Mouse (Mus musculus) hindbrain, embryonic 16.5 days (tissue): ENCODE results near the gene Pex6. TPM values are rescaled to one million over a fixed set of nuclear protein-coding genes. Genes with fewer than 3 reads are reported as not detected.
A peak's percentile ranks its signal among the peaks of the same experiment; 100 is the strongest.
"Not testable (repeated sequence)": the region's sequence is repeated elsewhere in the genome, so short reads cannot be mapped to it uniquely, and the experiment has no call there.

Source experiments
- ATAC-seq: fragments of 200-750 bp; cut with Nextera tagmentation; 2 replicates; pipeline ENCODE4 v1.8.0; 2017; ENCODE audit warnings: moderate TSS enrichment, moderate library complexity
- H3K27ac ChIP-seq: fragments of 300-500 bp; sonication (generic); 2 replicates; pipeline ENCODE4 v1.5.1; 2014; ENCODE audit warnings: low read depth, mild to moderate bottlenecking, control low read depth, low read length, moderate library complexity
- H3K27me3 ChIP-seq: fragments of 300-500 bp; sonication (generic); replicated peaks from 2 replicates; pipeline ENCODE4 v1.6.1; 2014; ENCODE audit warnings: low read length; ENCODE audit not compliant: control insufficient read depth, insufficient read depth
- H3K36me3 ChIP-seq: fragments of 300-500 bp; sonication (generic); 2 replicates; pipeline ENCODE4 v1.6.1; 2014; ENCODE audit warnings: mild to moderate bottlenecking, low read length, moderate library complexity, mixed read lengths; ENCODE audit not compliant: control insufficient read depth, insufficient read depth
- H3K4me1 ChIP-seq: fragments of 300-500 bp; sonication (generic); 2 replicates; pipeline ENCODE4 v1.6.1; 2014; ENCODE audit warnings: low read depth, low read length; ENCODE audit not compliant: control insufficient read depth, insufficient read depth
- H3K4me2 ChIP-seq: fragments of 300-500 bp; sonication (generic); 2 replicates; pipeline ENCODE4 v1.6.1; 2014; ENCODE audit warnings: mild to moderate bottlenecking, low read length, control low read depth, moderate library complexity
- H3K4me3 ChIP-seq: fragments of 300-500 bp; sonication (generic); 2 replicates; pipeline ENCODE4 v1.5.1; 2014; ENCODE audit warnings: mild to moderate bottlenecking, low read length, control low read depth, moderate library complexity
- H3K9ac ChIP-seq: fragments of 300-500 bp; sonication (generic); 2 replicates; pipeline ENCODE4 v1.6.1; 2014; ENCODE audit warnings: low read depth, mild to moderate bottlenecking, control low read depth, low read length, moderate library complexity
- H3K9me3 ChIP-seq: fragments of 300-500 bp; sonication (generic); 2 replicates; pipeline ENCODE4 v1.6.1; 2014; ENCODE audit warnings: mild to moderate bottlenecking, low read length, moderate library complexity; ENCODE audit not compliant: control insufficient read depth
- WGBS: fragments of 180-500 bp; shearing (Covaris S2); extraction: QIAGEN DNeasy Blood & Tissue Kit; methylation state at CpG from one replicate; pipeline ENCODE4 v1.1.7; 2014; 5-methylcytosine and 5-hydroxymethylcytosine counted together
- polyA plus RNA-seq: library from polyadenylated mRNA; unstranded; fragments of >200 nt; fragmentation: Nextera tagmentation; extraction: Ambion mirVana; gene quantifications from 2 replicates; pipeline ENCODE4 v1.2.1, GENCODE M21; 2015

Pex6 gene
- polyA plus RNA-seq, 1 experiment from 2014 or later = 23.0 TPM

DNA sequence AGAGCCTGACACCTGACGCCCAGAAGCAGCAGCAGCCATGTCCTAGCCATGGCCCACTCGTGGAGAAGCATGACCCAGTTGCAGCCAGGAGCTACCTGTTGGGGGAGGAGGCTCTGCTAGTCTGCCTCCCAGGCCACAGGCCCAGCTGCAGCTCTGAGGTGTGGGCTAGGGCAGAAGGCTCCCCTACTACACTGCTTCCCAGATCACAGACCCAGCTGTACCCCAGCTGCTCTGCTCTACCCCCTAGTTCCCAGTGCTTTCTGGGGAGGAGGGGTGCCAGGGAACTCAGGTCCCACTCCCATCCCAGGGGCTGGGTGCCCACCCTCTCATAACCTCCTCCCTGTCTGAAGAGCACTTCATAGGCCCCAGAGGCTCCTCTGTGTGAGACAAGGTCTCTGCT lies 52.3 kb downstream of the Pex6 start, which contains the start of gene Ptcra:
Gene Ptcra (minus strand): TSS at position 169 of the 400 bp plus-strand sequence.
- H3K4me2 ChIP-seq = no peak within 1 kb of the TSS
- no peaks in the 10 kb centered on the region for H3K27me3 ChIP-seq
- ATAC-seq = no peak
- no peaks in the 10 kb centered on the region for H3K4me1 ChIP-seq
- H3K9ac ChIP-seq = no peak within 1 kb of the TSS
- WGBS = 63% methylated on average over 2 of the region's 2 CpGs
- no peak within 1 kb of the TSS for H3K4me3 ChIP-seq
- no peaks in the 10 kb centered on the region for H3K9me3 ChIP-seq
- H3K27ac ChIP-seq = no peak within 1 kb of the TSS
- H3K36me3 ChIP-seq = no peaks in the 10 kb centered on the region

DNA sequence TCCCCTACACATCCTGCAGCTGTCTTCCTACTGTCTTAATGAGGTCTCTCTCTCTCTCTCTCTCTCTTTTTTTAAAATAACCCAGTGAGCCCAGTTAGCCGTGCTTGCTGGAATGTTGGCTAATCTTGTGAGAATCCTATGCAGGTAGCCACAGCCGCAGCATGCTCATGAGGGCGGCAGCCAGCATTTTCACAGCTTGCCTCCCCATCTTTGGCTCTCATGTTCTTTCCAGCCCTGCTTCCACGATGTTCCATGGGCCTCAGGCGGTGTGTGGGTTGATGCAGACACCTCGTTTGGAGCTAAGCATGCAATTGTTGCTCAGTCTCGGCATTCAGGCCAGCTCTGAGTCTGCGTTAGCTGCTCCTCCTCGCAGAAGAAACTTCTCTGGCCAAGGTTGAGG lies 53.7 kb downstream of the Pex6 start:
- H3K4me1 ChIP-seq, ATAC-seq, H3K4me3 ChIP-seq, H3K27me3 ChIP-seq, H3K9ac ChIP-seq, H3K27ac ChIP-seq, H3K9me3 ChIP-seq, H3K4me2 ChIP-seq, H3K36me3 ChIP-seq: not testable (repeated sequence)
- 69% methylated on average over 8 of the region's 9 CpGs for WGBS

DNA sequence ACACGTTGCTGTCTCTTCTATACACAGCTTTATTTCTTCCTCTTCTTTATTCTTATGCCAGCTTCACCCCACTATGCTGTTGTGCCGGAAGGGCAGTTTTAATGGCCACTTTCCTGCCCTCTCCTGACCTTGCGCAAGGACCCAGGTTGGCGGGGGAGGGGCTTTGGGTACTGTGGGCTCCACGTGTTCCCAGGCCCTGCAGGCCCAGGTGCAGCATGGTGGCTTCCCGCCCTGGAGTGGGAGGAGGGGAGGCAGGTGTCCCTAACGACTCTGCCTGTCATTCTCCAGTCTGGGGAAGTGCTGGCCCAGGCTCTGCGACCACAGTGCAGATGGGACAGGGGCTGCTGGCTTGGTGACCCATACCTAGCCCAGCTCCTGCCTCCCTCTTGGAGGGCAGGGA lies 56.6 kb downstream of the Pex6 start:
- H3K4me3 ChIP-seq = no peak overlapping the region
- no peak overlapping the region for H3K9ac ChIP-seq
- no peak for ATAC-seq
- no peaks in the 10 kb centered on the region for H3K27me3 ChIP-seq
- no peak overlapping the region for H3K27ac ChIP-seq
- peaks cover 6% of the 10 kb centered on the region for H3K4me1 ChIP-seq
- no peak overlapping the region for H3K4me2 ChIP-seq
- no peaks in the 10 kb centered on the region for H3K36me3 ChIP-seq
- no peaks in the 10 kb centered on the region for H3K9me3 ChIP-seq
- WGBS = 59% methylated on average over 8 of the region's 8 CpGs

DNA sequence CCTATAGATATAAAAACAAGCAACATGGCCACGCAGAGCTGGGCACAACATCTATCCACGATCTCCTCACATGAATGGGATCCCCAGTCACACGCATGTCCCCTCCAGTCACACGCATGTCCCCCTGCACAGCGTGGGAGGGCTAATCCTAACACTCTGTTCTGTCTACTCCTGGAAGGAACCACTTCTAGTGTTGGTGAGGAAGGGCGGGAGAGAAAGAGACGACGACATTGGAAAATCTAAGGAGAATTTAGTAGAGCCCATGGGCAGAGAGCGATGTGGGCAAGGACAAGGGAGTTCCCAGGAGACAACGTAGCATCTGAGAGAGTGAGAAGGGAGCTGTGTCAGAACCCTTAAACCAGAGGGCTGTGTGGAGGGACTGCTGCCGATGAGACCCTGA lies 59.3 kb downstream of the Pex6 start:
- no peak overlapping the region for H3K9ac ChIP-seq
- H3K4me1 ChIP-seq = peaks cover 16% of the 10 kb centered on the region
- no peaks in the 10 kb centered on the region for H3K27me3 ChIP-seq
- 93% methylated on average over 11 of the region's 11 CpGs for WGBS
- no peak overlapping the region for H3K4me3 ChIP-seq
- no peaks in the 10 kb centered on the region for H3K9me3 ChIP-seq
- H3K36me3 ChIP-seq = peaks cover 6% of the 10 kb centered on the region
- ATAC-seq = no peak
- no peak overlapping the region for H3K27ac ChIP-seq
- H3K4me2 ChIP-seq = no peak overlapping the region

DNA sequence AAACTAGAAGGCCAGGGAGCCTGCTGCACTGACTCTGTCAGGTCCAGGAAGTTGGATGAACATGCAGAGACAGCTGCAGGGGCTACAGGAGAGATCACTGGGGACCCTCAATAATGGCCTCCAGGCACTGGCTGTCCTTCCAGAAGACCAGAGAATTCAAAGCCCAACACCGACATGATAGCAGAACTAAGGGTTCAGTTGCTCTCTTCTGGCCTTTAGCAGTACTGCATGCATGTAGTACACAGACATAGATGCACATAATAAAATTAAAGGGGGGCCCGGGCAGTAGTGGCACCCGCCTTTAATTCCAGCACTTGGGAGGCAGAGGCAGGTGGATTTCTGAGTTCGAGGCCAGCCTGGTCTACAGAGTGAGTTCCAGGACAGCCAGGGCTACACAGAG lies 59.8 kb downstream of the Pex6 start:
- 81% methylated on average over 4 of the region's 4 CpGs for WGBS
- Histone ChIP-seq H3K27ac (no peak overlapping the region), H3K27me3 (no peaks in the 10 kb centered on the region), H3K36me3 (peaks cover 10% of the 10 kb centered on the region), H3K4me2 (no peak overlapping the region), H3K4me3 (no peak overlapping the region), H3K9me3 (no peaks in the 10 kb centered on the region), H3K9ac (no peak overlapping the region), H3K4me1 (peaks cover 16% of the 10 kb centered on the region)
- no peak for ATAC-seq

- ATAC-seq = no peak
- H3K27ac ChIP-seq = peak overlapping the region; percentile 84
- no peaks in the 10 kb centered on the region for H3K9me3 ChIP-seq
- peaks cover 16% of the 10 kb centered on the region for H3K36me3 ChIP-seq
- 64% methylated on average over 17 of the region's 17 CpGs for WGBS
- H3K4me2 ChIP-seq = peak overlapping the region; percentile 89
- H3K27me3 ChIP-seq = no peaks in the 10 kb centered on the region
- peak overlapping the region; percentile 88 for H3K9ac ChIP-seq
- H3K4me3 ChIP-seq = peak overlapping the region; percentile 93
- H3K4me1 ChIP-seq = peaks cover 16% of the 10 kb centered on the region
Measured at GRCm38 (mm10) chr17:46771616-46772015, 60.4 kb downstream of the Pex6 start.

DNA sequence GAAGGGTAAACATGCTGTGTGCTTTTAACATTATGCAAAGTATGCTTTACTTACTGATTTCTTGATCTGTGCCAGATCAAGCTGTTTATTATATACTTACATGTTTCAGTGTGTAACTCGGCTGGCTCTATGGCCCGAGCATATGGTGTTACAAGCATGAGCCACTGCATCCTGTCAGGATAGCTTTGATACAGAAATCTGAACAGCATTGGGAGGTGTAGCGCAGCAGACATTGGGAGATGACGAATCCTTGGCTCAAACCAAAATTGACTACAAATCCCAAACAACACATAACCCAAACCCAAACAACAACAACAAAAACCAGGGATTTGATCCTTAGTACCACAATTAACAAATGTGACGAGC lies 60.8 kb downstream of the Pex6 start:
- WGBS = 6% methylated on average over 5 of the region's 5 CpGs
- no peaks in the 10 kb centered on the region for H3K27me3 ChIP-seq
- peak; percentile 53 for ATAC-seq

GRCm38 (mm10) chr17:46772404-46773277 lies 61.4 kb downstream of the Pex6 start, which contains the start of gene 2310039H08Rik:
Gene 2310039H08Rik (plus strand): TSS chr17:46772635.
- peak within 1 kb of the TSS; percentile 89 for H3K4me2 ChIP-seq
- peak within 1 kb of the TSS; percentile 84 for H3K27ac ChIP-seq
- ATAC-seq = peak; percentile 95
- H3K4me1 ChIP-seq = peaks cover 16% of the 10 kb centered on the region
- no peaks in the 10 kb centered on the region for H3K9me3 ChIP-seq
- peak within 1 kb of the TSS; percentile 93 for H3K4me3 ChIP-seq
- under 1% methylated on average over 50 of the region's 50 CpGs for WGBS
- H3K9ac ChIP-seq = peak within 1 kb of the TSS; percentile 88
- H3K27me3 ChIP-seq = no peaks in the 10 kb centered on the region
- H3K36me3 ChIP-seq = peaks cover 24% of the 10 kb centered on the region

More for the DNA sequence above, 60.8 kb downstream of the Pex6 start:
- peak overlapping the region; percentile 88 for H3K9ac ChIP-seq
- H3K4me3 ChIP-seq = peak overlapping the region; percentile 93
- H3K4me2 ChIP-seq = peak overlapping the region; percentile 89
- peaks cover 16% of the 10 kb centered on the region for H3K4me1 ChIP-seq
- peak overlapping the region; percentile 84 for H3K27ac ChIP-seq
- H3K36me3 ChIP-seq = peaks cover 18% of the 10 kb centered on the region
- H3K9me3 ChIP-seq = no peaks in the 10 kb centered on the region

DNA sequence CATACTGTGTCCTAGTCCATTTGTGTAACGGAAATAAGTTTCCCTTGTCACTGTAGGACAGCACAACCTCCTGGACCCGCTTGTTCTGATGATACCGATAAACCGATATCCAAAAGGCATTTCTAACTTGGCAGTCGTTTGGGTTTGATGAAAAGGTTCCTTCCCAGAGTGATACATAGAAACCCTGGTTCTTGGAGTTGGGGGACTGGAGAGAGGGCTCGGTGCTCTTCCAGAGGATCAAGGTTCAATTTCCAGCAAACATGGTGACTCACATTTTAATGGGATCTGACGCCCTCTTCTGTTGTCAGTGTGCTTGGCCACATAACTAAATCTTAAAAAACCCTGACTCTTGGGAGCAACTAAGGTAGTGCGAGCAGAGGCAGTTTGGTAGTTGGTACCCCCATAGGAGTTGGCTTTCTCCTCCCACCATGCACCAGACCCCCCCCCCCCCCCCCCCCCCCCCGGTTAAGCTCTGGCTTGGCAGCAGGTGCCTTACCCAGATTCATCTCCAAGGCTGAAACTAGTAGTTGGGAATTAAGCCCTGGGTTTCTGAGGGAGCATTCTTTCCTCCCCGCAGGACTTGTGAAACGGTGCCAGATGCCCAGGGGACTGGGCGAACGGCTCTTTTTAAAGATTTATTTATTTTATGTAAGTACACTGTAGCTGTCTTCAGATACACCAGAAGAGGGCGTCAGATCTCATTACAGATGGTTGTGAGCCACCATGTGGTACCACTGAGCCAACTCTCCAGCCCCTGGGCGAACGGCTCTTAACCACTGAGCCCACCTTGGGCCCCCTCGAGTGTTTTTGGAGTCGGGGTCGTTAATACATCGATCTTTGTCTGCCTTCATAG lies 62.2 kb downstream of the Pex6 start:
- H3K4me1 ChIP-seq = peaks cover 16% of the 10 kb centered on the region
- no peak for ATAC-seq
- peak overlapping the region; percentile 89 for H3K4me2 ChIP-seq
- H3K9me3 ChIP-seq = no peaks in the 10 kb centered on the region
- 8% methylated on average over 19 of the region's 20 CpGs for WGBS
- peaks cover 30% of the 10 kb centered on the region for H3K36me3 ChIP-seq
- H3K4me3 ChIP-seq = peak overlapping the region; percentile 93
- peak overlapping the region; percentile 88 for H3K9ac ChIP-seq
- no peaks in the 10 kb centered on the region for H3K27me3 ChIP-seq
- H3K27ac ChIP-seq = no peak overlapping the region; the same call in 1 of the 2 replicates
